Mouse (Mus musculus) gastrocnemius, postnatal 10 days (tissue): Measurements from ENCODE around the gene Sbf1. TPM values are rescaled to one million over a fixed set of nuclear protein-coding genes. Genes with fewer than 3 reads are reported as not detected.

Experiments
- DNase-seq: peaks from one replicate; pipeline ENCODE4 v3.0.0; 2021; ENCODE audit warnings: mixed read lengths
- total RNA-seq, 2 experiments: library from RNA; stranded (reverse); gene quantifications; 2 replicates each; pipeline ENCODE4 v1.2.3; 2021

The Sbf1 gene
- total RNA-seq, 2 experiments from 2014 or later, result 50.1 to 70.5 TPM

DNA sequence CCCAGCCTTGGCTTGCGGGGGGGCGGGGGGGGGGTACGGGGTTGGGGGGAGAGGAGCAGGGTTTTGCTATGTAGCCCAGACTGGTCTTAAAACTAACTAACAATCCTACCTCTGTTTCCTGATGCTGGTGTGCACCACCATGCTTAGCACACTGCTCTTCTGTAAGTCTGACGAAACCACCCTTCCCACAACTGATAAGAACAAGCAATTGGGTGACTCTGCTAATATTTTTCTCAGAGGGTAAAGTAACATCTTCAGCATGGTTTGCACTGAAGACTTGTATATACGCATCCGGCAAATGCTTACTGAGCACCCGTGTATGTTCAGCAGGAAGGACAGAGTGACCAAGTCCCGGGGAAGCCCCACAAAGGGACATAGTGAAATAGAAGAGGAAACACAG is 6.2 kb upstream of the Sbf1 start:
- no peak for DNase-seq

DNA sequence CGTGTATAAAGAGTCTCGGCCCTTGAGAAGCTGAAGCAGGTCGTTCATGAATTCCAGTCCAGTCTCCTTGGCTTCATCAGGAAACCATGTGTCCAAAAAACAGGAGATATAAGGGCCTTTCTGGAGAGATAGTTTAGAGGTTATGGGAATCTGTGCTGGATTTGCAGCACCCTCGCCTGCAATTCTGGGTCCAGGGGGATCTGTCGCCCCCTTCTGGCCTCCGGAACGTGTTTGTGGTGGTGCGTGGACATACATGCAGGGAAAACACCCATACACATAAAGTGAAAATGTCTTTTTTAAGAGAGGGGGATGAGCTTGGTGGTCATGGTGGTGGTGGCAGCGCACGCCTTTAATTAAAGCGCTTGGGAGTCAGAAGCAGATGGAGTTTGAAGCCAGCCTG is 1.0 kb upstream of the Sbf1 start:
- DNase-seq, result no peak

DNA sequence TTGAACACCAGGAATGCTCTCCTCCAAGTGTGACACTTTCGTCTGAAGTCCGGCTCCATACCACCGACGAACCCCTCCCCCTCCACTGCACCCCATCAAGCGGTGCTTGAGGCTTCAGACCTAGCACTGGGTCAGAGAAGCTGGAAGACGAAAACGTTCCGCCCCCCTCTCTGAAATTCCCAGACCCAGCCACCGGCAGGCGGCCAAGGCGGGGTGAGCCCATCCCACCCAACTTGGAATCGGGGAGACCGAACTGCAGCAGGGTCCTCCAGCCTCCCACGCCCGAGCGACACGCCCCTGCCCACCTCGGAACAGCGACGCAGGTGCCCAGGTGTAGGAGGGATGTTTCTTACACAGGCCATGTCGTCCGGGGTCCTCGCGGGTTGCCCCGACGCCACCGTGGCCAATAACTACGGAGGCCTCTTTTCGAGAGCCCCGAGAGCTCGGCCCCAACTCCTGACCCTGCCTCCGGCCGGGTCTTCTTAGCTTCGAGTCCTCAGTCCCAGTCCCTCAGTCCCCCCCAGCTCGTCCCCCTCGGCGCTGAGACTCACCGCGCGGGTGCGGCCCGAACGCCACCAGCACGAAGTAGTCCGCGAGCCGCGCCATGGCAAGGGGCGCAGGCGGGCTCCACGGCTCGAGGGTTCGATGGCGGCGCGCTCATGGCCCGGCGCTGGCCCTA is 461 bp downstream of the Sbf1 start:
- peak; percentile 45 for DNase-seq

DNA sequence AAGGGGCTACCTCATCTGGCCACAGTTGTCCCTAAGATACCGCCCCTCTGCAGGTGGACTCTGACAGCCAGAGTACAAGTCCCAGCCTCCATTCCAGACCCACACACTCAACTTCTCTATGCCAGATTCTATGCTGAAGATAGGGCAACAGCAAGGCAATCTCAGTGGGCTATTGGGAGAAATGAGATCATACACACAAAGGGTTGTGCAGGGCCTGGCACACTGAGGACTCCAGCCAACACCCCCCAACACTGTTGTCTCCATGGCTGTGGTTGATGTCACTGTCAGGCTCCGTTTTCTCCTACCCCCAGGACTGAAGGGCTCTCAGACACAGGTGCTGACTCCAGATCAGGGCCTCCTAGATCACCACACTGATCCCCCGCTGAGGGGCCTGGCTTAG is 1.0 kb downstream of the Sbf1 start:
- no peak for DNase-seq

DNA sequence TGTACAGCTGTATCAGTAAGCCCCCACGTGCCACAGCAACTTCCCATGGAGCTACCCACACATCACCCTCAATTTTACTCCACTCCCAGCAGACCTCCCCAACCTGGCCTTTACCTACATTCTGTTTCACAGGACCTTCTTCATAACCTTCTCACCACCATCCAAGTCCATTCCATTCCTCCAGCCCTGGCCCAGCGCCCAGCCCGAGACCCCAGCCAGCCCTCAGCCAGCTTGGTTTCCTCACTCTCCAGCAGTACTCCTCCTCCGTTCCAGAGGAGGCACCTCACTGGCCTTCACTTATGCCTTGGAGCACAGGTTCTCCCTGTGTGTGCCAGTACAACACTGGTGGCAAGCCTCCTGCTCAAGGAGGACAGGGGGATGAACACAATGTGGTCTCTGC is 1.8 kb downstream of the Sbf1 start:
- DNase-seq, result no peak

DNA sequence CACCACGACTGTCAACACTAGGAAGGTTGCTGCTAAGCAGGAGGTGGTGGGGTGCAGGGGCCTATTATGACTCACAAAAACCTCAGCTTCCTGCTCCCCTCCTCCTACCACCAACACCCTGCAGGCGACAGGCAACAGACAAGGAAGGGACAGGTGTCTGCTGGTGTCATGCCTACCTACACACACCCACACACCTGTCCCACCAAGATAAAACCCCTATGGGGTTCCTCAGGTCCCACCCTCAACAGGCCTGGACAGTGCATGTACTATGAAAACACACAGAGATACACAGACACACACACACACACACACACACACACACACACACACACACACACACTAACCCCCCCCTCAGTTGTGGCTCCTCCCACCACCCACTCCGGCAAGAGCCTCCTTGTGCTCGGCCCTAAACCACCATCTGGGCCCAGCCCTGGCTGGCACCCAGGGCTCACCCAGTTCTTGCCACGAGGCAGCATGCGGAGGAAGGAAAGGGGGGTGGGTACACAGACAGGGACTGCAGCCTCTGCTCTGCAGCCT is 5.1 kb downstream of the Sbf1 start:
- DNase-seq, result no peak

DNA sequence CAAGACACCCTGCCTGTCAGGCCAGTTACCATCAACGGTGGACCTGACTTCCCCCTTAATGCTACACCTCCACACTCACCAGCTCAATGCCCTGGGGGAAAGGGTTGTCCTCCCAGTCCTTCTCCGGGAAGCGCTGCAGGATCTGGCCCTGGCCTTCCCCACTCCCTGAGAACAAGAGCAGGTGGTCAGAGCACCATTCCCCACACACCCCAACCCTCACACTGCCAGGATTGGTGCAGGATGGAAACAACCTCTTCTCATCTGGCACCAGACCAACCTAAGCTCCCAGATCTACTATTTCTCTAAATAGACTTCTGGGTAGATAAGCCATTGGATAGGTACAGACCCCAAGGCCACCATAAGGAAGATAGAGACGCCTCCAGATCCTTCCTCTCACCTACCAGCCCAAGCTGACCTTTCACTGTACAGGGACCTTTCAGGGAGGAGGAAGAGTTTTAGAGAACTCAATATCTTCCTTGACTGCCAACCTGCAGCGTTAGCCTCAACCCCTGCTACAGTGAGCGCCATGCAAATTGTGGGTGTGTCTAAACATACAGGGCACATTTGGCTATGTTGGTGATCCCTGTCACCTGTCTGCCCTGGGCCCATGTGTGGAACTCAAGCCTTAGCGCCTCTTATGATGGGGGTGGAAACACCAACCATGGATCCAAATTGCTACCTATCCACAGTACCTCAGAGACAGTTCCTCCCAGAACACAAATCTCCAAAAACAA is 6.5 kb downstream of the Sbf1 start:
- DNase-seq, result no peak

DNA sequence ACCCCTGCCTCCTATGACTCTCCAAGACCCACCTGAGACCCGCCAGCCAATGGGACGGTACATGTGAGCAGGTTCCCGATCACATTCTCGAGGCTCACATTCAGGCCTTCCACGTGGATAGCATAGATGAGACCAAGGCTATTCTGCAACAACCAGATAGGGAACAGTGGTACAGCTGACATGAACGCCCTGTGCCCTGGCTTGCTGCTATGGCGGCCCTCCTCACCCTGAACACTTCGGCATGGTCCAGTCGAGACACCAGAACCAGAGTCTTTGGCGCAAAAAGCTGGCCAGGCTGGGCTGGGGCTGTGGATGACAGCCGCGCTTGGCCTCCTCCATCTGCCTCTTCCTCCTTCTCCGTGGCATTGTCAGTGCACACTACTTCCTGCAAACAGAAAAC is 7.7 kb downstream of the Sbf1 start:
- DNase-seq, result no peak

DNA sequence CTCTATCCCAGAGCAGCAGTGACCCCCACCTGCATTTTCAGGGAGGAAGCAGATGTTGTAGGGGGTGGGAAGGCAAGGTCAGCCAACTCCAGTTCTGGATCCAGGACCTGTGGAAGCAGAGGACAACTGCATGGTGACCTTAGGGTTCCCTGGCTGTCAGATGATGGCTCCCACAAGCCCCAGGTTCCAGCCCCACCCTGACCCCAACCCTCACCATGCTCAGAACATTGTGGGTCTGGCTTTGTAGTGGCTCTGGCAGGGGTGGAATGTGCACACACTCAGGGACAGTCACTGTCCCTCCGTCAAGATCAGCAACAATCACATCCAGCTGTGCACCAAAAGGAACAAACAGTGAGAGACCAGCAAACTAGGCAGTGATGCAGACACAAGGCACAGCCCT is 9.1 kb downstream of the Sbf1 start:
- no peak for DNase-seq

DNA sequence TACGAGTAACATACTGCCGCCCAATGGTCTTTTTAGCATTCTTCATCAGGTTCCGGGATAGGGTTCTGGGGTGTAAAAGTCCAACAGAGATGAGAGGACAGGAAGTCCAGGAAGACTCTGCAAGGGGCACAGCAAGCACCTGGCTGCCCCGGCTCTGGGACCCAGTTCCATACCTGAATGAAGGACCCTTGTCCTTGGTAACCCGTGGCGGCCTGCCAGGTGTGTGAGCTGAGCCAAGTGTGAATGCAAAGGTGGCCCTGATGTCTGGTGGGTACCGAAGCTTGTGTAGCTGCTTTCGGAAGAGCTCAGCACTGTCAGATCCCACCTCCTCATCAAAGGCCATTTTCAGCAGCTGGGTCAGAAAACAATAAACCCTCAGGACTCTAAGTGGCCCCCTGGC is 14.5 kb downstream of the Sbf1 start:
- DNase-seq, result no peak

DNA sequence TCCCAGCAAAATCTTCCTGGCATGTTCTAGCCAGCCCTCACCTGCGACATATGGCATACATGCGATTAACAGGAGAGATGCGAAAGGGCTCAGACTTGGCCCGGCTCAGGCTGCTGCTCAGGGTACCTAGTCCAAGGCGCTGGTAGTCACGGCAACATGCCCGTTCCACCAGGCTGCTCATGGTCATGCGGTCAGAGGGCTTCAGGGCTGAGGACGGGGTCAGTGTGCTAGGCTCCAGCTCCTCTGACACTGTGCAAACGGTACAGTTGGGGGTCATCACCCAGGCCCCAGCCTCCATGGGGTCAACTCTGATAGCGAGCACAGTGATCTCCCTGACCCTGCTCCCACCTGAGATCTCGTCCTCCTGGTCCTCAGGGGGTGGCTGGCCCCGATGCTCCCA is 14.9 kb downstream of the Sbf1 start:
- no peak for DNase-seq

DNA sequence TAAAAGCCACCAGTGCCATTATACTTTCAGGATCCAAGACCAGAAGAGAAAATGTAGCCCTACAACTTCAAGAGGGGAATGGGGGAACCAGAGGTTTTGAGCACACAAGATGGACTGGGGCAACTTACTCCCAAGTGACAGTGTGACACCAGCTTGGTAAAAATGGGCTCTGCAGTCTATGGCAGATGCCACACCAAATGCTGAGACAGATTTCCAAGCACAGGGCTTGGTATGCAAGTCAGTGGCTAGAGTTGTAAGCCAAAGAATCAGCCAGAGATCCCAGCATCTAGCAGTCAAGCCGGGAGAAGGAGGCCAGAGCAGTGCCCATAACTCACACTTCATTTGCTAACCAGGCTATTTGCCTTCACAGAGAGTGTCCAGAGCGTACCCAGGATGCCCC is 17.4 kb downstream of the Sbf1 start:
- no peak for DNase-seq

DNA sequence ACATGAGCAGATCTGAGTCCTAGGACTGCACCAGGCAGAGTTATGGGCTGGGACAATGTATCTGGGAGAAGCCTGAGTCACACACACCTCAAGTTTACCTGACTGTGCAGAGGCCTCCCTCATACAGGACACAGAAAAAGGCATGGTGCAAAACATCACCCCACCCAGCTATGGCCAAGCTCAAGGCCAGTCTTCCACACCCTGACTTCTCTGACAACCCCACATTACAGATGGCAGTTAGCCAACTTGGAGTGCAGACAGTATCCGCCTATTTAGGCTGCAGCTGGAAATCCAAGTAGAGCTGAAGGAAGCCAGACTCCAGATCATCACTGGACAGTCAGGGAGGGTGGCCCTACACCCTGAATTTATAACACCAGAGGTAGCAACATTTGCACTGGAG is 18.6 kb downstream of the Sbf1 start:
- peak; percentile 33 for DNase-seq

DNA sequence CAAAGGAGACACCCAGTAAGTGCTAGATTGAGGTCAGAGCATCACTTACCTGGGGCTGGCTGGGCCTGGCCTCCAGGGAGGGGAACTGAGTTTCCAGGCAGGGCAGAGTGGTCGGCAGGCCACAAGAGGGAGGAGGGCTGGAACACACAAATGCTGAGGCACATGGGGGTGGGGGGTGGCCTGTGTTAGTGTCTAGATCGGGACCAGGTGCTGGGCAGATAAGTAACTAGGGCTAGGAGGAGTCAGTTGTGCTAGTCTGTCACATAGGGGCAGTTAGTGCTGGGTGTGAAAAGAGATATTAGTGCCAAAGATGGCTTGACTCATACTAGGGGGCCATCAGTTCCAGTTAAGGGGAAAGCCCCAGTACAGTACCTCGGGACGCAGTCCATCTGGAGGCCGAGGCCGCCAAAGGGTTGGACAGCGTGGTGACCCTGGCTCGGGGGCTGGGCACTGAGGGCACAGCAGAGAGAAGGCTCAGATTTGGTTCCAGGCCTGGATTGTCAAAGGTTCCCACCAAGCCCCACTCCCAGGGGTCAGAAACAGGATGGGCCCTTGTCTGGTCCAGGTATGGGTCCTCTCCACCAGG is 19.4 kb downstream of the Sbf1 start:
- no peak for DNase-seq

DNA sequence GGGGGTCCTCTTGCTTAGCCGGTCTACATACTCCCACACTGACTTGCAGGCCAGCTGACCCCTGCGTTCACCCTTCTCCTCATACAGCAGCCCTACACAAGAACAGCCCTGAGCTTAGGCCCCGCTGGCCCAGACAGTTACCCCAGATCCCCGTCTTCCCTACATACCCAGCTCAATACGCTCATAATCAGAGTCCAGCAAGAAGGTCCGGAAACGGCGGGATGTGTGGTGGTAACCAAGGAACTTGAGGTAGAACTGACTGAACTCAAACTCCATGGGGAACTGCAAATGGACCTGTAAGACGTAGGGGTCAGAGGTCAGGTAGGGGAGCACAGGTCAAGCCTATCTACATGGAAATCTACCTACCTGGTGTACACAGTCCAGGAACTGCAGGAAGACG is 21.3 kb downstream of the Sbf1 start:
- no peak for DNase-seq

DNA sequence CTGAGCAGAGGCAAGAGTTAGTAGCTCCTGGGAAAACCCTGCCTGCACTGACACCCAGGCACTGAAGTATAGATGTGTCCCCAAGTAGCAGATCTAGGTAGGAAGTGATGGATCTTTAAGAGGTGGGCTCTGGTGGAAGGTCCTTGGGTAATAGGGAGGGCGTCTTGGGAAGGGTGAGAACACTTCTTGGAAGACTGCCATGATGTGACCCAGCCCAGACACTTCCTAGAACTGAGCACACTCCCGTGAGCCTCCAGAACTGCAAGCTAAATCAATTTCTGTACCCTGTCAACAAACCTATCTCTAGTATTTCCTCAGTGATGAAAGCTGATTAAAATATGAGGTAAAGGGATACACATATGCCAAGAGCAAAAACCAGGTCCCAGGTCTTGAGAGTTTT is 22.3 kb downstream of the Sbf1 start:
- no peak for DNase-seq

DNA sequence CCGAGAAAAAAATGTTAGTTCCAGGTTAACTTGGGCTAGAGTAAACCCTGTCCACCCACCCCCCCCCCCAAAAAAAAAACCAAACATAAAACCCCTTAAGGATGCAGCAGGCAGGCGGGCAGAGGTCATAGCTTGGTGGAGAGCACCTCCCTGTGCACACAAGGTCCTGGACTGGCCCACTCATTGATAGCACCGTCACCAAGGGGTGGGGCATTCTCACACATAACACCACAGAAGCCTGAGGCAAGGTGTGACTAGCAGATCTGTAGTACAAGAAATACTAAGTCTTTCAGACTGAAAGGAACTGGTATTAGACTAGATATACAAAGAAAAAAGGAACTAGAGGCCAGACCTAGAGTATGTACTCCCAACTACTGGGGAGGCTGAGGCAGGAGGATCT is 23.6 kb downstream of the Sbf1 start:
- no peak for DNase-seq

DNA sequence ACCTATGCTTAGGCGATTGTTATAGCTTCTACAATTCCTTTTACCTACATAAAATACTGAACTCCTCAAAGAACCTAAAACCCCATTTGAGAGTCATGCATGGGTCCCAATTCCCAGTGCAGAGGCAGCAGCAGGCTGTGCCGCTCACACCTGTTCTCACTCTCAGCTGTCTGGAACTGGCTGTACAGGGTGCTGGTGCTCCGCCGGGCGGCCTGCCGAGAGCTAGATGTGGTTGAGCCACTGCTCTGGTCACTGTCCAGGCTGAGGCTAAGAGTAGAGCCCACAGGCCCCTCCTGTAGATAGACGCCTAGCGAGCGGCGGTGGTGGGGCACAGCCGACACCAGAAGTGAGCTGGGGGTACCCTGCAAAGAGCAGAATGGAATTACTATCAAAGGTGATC is 25.7 kb downstream of the Sbf1 start:
- DNase-seq, result no peak

DNA sequence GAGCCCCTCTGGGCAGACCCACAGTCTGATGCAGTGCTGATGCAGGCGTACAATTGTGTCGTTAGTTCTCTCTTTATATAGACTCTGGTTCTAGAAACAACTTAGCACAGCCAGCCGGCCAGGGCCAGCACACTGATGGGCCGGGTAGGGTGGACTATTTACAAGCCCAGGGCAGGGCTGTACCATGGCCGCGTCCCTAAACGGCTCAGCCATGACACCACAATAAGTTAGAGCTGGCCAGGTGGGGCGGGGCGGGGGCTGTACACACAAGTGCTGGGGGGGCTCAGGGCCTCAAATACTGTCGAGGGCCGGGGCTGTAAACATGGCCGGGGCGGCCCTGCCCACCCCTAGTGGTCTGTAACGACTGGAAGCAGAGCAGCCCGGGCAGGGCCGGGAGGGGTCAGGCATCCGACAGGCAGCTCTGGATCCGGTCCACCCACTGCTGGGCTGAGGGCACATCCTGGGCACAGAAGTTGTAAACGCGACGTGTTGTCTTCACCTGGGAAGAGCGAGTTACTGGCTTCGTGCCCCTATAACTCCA is 26.8 kb downstream of the Sbf1 start:
- DNase-seq, result no peak

DNA sequence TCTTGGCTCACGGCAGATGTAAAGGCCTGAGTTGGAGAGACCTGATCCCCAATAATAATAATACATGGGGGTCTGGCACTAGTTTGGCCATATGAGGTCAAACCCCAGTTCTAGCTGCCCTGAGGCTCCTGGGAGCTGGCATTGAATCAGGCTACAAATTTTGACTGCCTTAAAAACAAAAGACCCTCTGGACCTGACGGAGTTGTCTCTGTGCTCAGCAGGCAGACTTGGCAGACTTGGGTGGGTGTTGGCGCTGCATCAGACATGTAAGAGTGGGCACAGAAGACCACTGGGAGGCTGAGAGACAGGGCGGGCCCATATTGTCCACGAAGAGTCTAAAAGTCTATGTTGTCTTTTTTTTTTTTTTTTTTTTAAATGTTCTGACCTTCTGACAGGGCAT is 28.5 kb downstream of the Sbf1 start:
- no peak for DNase-seq

DNA sequence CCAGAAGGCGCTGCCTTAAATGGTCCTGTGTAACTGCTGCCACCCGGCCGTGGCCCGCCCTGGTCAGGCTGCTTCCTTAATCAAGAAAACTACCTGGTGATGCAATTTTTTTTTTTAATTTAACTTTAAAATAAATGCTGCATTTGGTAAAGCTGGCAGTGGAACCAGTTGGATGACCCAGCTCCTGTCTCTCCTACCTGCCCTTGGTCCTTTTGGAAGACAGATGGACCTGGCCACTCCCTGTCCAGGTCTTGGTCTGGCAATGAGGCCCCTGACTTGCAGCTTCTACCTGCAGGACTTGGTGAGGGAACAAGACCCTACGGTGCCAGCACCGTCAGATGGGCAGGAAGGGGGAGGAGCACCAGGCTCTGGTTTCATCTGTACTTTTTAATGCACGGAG is 29.0 kb downstream of the Sbf1 start:
- DNase-seq, result no peak

DNA sequence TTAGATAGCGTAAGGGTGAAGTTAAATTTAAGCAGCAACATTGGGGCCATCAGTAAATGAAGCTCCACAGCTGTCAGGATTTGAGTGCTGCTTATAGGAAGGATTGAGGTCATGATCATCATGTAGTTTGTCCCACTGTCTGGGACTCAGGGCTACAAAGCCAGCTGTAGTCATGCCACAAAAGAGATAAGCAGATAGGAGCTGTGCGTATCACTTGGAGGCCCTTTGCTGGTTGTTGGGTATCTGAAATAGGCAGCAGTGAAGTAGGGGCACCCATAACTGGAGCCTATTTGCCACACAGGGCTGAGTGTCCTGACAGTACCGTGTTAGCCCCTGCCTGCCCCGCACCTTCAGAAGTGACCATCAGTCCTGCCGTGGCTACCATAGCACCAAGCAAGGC is 29.6 kb downstream of the Sbf1 start:
- no peak for DNase-seq

DNA sequence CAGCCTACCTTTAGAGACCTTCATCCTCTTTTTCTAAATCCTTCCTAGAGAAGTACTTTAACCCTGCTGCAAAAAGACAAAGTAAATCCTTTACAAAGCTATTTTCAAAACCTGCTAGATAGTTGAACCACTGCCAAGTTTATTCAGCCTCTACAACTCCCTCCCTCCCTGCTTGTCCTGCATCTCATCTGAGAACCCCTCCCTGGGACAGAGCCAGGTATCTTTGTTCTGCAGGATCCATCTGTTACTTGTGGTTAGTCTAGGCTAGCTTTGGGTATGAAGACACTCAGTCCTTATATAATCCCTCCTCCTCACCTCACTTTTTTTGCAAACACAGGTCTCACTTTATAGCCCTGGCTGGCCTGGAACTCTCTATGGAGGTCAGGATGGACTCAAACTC is 30.1 kb downstream of the Sbf1 start:
- DNase-seq, result no peak

DNA sequence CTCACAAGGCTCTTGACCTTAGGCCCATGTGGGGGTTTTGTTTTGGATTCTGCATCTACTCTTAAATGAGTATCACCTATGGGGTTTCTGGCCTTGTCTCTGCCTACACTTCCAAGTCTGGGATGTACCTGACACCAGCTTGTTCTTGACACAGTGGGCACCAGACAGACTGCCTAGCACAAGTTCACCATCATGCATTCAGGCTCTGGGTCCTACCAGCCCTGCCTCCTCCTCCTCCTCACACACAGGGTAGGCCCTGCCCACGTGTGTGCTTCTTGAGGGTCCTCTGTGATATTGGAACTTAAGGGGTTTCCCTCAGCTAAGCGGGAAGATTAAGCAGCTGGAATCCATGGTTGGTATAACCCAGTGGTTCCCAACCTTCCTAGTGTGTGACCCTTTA is 31.0 kb downstream of the Sbf1 start:
- no peak for DNase-seq
